Mouse (Mus musculus) lung, postnatal 0 days (tissue): ENCODE measurements around the gene Fzr1. TPM values are rescaled to one million over a fixed set of nuclear protein-coding genes. Genes with fewer than 3 reads are reported as not detected.

ENCODE experiments used
- ATAC-seq: fragments of 200-750 bp; cut with Nextera tagmentation; 2 replicates; pipeline ENCODE4 v1.8.0; 2017; ENCODE audit warnings: moderate library complexity
- DNase-seq: peaks from one replicate; pipeline ENCODE4 v3.0.0-alpha.2; 2016; ENCODE audit warnings: low spot score
- H3K27ac ChIP-seq: fragments of 300-500 bp; sonication (generic); 2 replicates; pipeline ENCODE4 v1.5.1; 2014; ENCODE audit warnings: antibody characterized with exemption, mild to moderate bottlenecking, low read length, mixed read lengths
- H3K27me3 ChIP-seq: fragments of 300-500 bp; sonication (generic); replicated peaks from 2 replicates; pipeline ENCODE4 v1.6.1; 2014; ENCODE audit warnings: low read length, mixed read lengths; ENCODE audit not compliant: insufficient read depth
- H3K36me3 ChIP-seq: fragments of 300-500 bp; sonication (generic); 2 replicates; pipeline ENCODE4 v1.6.1; 2014; ENCODE audit warnings: low read length, mixed read lengths; ENCODE audit not compliant: insufficient read depth
- H3K4me1 ChIP-seq: fragments of 300-500 bp; sonication (generic); 2 replicates; pipeline ENCODE4 v1.6.1; 2014; ENCODE audit warnings: antibody characterized with exemption, low read depth, low read length, mixed read lengths; ENCODE audit not compliant: insufficient read depth
- H3K4me2 ChIP-seq: fragments of 300-500 bp; sonication (generic); replicated peaks from 2 replicates; pipeline ENCODE4 v1.6.1; 2014; ENCODE audit warnings: low read depth, mild to moderate bottlenecking, low read length, moderate library complexity, mixed read lengths
- H3K4me3 ChIP-seq: fragments of 300-500 bp; sonication (generic); 2 replicates; pipeline ENCODE4 v1.5.1; 2014; ENCODE audit warnings: low read depth, low read length
- H3K9ac ChIP-seq: fragments of 300-500 bp; sonication (generic); replicated peaks from 2 replicates; pipeline ENCODE4 v1.6.1; 2014; ENCODE audit warnings: low read depth, mild to moderate bottlenecking
- H3K9me3 ChIP-seq: fragments of 300-500 bp; sonication (generic); 2 replicates; pipeline ENCODE4 v1.6.1; 2016; ENCODE audit warnings: low read length, mixed read lengths
- CTCF ChIP-seq: IDR thresholded peaks from 2 replicates; pipeline ENCODE4 v1.5.1; 2016; ENCODE audit warnings: antibody characterized with exemption, mild to moderate bottlenecking
- EP300 ChIP-seq: IDR thresholded peaks from 2 replicates; pipeline ENCODE4 v1.6.1; 2016; ENCODE audit warnings: antibody characterized with exemption, mild to moderate bottlenecking, control low read depth
- WGBS: fragments of 180-500 bp; shearing (Covaris S2); extraction: QIAGEN DNeasy Blood & Tissue Kit; methylation state at CpG from one replicate; pipeline ENCODE4 v1.1.7; 2014; 5-methylcytosine and 5-hydroxymethylcytosine counted together
- polyA plus RNA-seq: library from polyadenylated mRNA; unstranded; fragments of >200 nt; fragmentation: Nextera tagmentation; extraction: Ambion mirVana; gene quantifications from 2 replicates; pipeline ENCODE4 v1.2.1, GENCODE M21; 2015

The Fzr1 gene
- polyA plus RNA-seq, 1 experiment from 2014 or later, result 39.5 TPM

GRCm38 (mm10) chr10:81329194-81329975 lies 48.9 kb downstream of the Fzr1 start:
- WGBS, result 36% methylated on average over 10 of the region's 10 CpGs
- Histone ChIP-seq H3K9ac (no peak overlapping the region), H3K27ac (peak overlapping the region; percentile 64), H3K4me1 (peaks cover 20% of the 10 kb centered on the region), H3K4me3 (no peak overlapping the region), H3K27me3 (no peaks in the 10 kb centered on the region), H3K9me3 (no peaks in the 10 kb centered on the region), H3K36me3 (peaks cover 20% of the 10 kb centered on the region), H3K4me2 (peak overlapping the region; percentile 22; the same call in 1 of the 2 replicates)
- ATAC-seq (peak; percentile 52), DNase-seq (peak; percentile 74)
- TF ChIP-seq CTCF (no peak), EP300 (no peak)

GRCm38 (mm10) chr10:81328386-81328785 lies 49.9 kb downstream of the Fzr1 start, which contains the start of gene Tbxa2r:
Tbxa2r (plus strand) TSS chr10:81328731.
- DNase-seq (peak; percentile 71), ATAC-seq (peak; percentile 70)
- WGBS, result 12% methylated on average over 7 of the region's 10 CpGs
- peak within 1 kb of the TSS; percentile 64 for H3K27ac ChIP-seq
- H3K9me3 ChIP-seq, result no peaks in the 10 kb centered on the region
- H3K4me2 ChIP-seq, result peak within 1 kb of the TSS; percentile 39
- H3K27me3 ChIP-seq, result no peaks in the 10 kb centered on the region
- H3K4me3 ChIP-seq, result 0 out of 2 replicates have a peak within 1 kb of the TSS, but pooled peaks have one; percentile 10
- H3K4me1 ChIP-seq, result peaks cover 20% of the 10 kb centered on the region
- H3K36me3 ChIP-seq, result peaks cover 30% of the 10 kb centered on the region
- no peak within 1 kb of the TSS for H3K9ac ChIP-seq
- TF ChIP-seq CTCF, result peak; percentile 55
- no peak for TF ChIP-seq EP300

DNA sequence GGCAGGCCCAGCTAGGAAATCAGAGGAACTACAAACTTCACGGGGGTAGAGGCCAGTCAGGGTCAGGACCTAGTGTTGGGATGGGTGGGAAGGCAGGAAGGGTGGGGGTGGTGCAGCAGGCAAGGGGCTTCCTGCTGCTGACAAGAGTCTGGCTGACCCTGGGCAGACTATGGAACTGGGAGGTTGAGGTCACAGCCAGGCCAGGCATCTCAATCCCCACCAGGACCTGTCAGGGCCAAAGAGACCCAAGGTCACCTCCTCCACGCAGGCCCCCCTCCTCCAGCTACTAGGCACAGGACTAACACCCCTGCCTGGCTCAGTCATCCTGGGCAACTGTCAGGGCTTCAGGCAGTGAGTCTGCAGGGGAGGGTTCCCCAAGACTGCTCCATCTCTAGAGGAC lies 50.4 kb downstream of the Fzr1 start:
- peak; percentile 37 for ATAC-seq
- H3K4me3 ChIP-seq, result 0 out of 2 replicates have a peak overlapping the region, but pooled peaks have one; percentile 10

DNA sequence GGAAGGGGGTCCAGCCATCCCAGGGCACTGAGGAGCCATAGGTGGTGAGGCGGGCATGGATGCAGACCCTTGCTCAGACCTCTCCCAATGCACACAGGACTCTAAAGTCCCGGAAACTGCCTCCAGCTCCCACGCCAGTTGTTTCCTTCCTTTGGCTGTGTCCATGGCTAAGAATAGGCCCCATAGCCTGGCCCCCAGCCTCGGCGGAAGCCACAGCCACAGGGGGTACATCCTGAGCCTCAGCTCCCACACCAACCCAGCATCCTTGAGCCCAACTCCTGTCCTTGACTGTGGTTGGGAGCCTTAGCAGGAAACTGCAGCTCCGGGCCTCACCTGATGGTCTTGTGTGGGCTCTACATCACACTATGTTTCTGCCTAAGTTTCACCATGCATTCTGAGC lies 51.5 kb downstream of the Fzr1 start:
- no peak overlapping the region for H3K4me2 ChIP-seq
- no peak overlapping the region for H3K4me3 ChIP-seq
- TF ChIP-seq EP300, result peak; percentile 69
- no peak for TF ChIP-seq CTCF
- H3K9me3 ChIP-seq, result no peaks in the 10 kb centered on the region
- H3K36me3 ChIP-seq, result peaks cover 36% of the 10 kb centered on the region
- WGBS, result 58% methylated on average over 6 of the region's 6 CpGs
- H3K9ac ChIP-seq, result no peak overlapping the region
- H3K27me3 ChIP-seq, result no peaks in the 10 kb centered on the region
- ATAC-seq (peak; percentile 28), DNase-seq (no peak)
- H3K4me1 ChIP-seq, result peaks cover 15% of the 10 kb centered on the region
- H3K27ac ChIP-seq, result peak overlapping the region; percentile 59; the same call in 1 of the 2 replicates

More for the DNA sequence above, 50.4 kb downstream of the Fzr1 start:
- no peaks in the 10 kb centered on the region for H3K27me3 ChIP-seq
- WGBS, result 38% methylated on average over 2 of the region's 2 CpGs
- no peak overlapping the region for H3K9ac ChIP-seq
- H3K4me2 ChIP-seq, result peak overlapping the region; percentile 39
- no peaks in the 10 kb centered on the region for H3K9me3 ChIP-seq
- H3K4me1 ChIP-seq, result peaks cover 20% of the 10 kb centered on the region
- no peak for DNase-seq
- peak overlapping the region; percentile 64; the same call in 1 of the 2 replicates for H3K27ac ChIP-seq
- TF ChIP-seq EP300 (no peak), CTCF (no peak)
- peaks cover 31% of the 10 kb centered on the region for H3K36me3 ChIP-seq

GRCm38 (mm10) chr10:81325781-81326180 lies 52.5 kb downstream of the Fzr1 start:
- H3K36me3 ChIP-seq, result peaks cover 36% of the 10 kb centered on the region
- H3K9ac ChIP-seq, result no peak overlapping the region
- DNase-seq (no peak), ATAC-seq (no peak)
- peaks cover 15% of the 10 kb centered on the region for H3K4me1 ChIP-seq
- TF ChIP-seq EP300 (no peak), CTCF (no peak)
- WGBS, result 91% methylated on average over 18 of the region's 18 CpGs
- H3K4me2 ChIP-seq, result no peak overlapping the region
- no peaks in the 10 kb centered on the region for H3K27me3 ChIP-seq
- no peaks in the 10 kb centered on the region for H3K9me3 ChIP-seq
- H3K27ac ChIP-seq, result no peak overlapping the region
- no peak overlapping the region for H3K4me3 ChIP-seq

- TF ChIP-seq EP300 (no peak), CTCF (no peak)
- H3K4me2 ChIP-seq, result no peak overlapping the region
- H3K36me3 ChIP-seq, result peaks cover 36% of the 10 kb centered on the region
- ATAC-seq (no peak), DNase-seq (no peak)
- no peak overlapping the region for H3K4me3 ChIP-seq
- no peak overlapping the region for H3K9ac ChIP-seq
- no peaks in the 10 kb centered on the region for H3K9me3 ChIP-seq
- peaks cover 12% of the 10 kb centered on the region for H3K4me1 ChIP-seq
- H3K27me3 ChIP-seq, result no peaks in the 10 kb centered on the region
- WGBS, result 91% methylated on average over 20 of the region's 21 CpGs
- no peak overlapping the region for H3K27ac ChIP-seq
These were observed 53.1 kb downstream of the Fzr1 start for GRCm38 (mm10) chr10:81325176-81325575.
